Mouse (Mus musculus): ENCODE results near the gene Ranbp17.

The Ranbp17 gene

DNA sequence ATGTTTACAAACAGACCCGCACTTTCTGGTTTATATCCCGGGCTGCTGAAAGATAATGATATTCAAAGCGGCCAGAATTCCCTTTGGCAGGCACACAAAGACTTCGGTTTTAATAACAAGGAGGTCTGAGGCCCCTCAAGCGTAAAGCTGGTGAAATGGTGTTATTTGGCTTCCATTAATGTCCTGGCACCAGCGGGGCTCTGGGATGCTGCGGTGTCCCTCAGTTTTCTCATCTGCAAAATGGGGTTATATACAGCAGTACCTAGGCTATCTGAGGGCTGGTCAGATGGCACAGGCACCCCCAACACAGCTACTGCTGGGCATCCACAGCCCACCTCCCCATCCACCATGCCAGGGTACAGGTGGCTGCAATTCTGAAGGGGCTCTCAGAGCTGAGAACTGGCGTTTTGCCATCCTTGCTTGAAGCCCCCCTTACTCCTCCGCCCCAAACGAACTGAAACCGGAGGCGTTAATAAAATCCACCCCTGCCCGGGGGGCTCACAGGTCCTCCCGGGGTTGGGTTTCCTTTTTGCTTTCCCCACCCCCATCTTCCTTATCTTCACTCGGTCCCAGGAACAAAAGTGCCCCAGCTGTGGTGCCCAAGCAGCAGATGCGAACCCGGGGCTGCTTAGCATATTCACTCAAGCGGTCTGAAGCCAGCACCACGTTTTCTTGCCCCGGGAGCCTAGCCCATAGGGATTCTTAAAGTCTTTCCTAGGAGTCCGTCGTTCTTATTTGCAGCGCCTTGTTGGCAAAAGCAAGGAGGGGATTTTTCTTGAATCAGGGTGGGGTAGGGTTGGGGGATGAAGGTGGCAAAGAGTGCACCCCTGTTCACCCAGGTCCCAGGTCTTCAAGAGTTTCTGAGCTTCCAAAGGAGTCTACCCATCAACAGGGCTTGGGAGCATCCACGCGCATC lies 317.8 kb downstream of the Ranbp17 start:
- no peak for DNase-seq

- no peak for DNase-seq
Measured at GRCm38 (mm10) chr11:33195061-33195460, 318.5 kb downstream of the Ranbp17 start.

DNA sequence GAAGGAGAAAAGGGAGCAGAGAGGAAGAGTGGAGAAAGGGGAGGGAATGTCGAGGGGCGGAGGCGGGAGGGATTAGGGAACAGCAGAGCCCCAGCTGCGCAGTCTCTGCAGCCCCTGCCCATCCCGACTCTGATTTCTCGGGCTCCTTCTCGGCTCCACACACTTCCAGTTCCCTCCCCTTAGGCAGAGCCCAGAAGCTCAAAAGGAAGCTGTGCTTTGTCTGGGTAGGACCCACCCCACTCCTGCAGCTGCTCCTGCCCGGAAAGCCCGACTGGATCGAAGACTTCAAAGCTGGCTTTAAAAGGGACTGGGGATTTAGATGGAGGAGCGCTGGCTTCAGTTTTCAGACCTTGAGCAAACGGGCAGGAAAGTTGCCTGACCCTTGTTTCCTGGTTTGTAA lies 319.9 kb downstream of the Ranbp17 start:
- no peak for DNase-seq

DNA sequence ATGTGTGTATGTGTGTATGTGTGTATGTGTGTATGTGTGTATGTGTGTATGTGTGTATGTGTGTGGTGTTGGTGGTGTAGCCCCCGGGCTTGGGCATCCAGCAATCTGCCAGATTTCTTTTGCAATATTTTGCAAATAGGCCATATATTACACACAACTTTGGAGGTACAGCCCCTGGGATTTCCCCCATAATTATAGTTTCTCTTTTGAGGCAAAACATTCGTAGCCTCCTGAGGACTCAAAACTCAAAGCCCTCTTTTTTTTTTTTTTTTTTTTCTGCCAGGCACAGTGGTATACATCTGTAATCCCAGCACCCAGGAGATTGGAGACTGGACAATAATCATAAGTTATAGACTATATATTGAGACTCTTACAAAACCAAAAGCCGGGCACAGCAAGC lies 331.7 kb downstream of the Ranbp17 start:
- DNase-seq, result no peak

DNA sequence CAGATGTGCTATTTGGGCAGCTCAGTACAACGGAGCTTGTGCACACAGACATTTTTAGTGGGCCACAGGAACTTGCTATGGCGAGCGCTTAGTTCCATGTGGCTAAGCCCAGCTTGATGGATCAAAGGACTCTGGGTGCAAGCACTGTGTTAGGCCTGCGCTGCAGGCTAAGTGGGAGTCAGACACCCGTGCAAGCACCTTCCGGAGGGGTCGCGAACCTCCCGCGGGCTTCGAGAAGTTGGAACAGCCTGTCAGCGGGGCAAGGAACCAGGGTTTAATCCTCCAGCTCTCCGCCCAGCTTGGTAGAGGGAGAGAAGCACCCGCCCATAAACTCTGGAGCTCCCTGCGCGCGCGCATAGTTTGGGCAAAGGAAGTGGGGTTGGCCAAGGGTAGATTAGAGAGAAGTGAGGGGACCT lies 332.8 kb downstream of the Ranbp17 start:
- DNase-seq, result no peak

GRCm38 (mm10) chr11:33179802-33180201 lies 333.7 kb downstream of the Ranbp17 start:
- DNase-seq, result no peak

DNA sequence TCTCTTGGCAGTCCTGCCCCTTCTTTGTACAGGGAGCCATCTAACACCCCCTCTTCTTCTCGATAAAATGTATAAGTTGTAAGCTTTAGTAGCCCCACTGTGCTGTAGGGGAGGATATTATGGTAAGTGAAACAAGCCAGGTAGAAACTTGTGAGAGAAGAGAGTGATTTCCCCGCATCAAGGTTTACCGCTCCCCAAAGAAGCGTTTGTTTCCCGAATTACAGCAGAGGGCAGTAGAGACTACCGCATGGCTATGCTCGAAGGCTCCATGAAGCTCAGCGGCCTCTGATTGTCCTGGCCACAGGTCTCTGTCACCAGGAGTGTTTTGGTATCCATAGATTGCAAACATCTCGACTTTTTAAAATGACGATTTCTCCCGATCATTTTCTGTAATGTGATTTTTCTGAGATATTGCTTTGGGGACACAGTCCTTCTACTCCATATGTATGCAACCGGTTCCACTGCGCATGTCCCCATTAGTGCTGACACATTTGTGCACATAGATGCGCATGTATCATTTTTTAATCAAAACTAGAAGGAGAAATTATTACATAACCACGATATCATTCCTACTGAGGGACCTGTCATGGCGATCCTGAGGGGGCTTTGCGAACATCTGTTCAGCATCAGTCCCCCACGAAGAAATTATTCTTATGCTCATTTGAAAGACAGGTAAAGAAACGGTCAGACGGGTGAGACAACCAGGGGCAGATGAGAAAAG lies 336.9 kb downstream of the Ranbp17 start:
- DNase-seq, result peak; percentile 58 to 65

DNA sequence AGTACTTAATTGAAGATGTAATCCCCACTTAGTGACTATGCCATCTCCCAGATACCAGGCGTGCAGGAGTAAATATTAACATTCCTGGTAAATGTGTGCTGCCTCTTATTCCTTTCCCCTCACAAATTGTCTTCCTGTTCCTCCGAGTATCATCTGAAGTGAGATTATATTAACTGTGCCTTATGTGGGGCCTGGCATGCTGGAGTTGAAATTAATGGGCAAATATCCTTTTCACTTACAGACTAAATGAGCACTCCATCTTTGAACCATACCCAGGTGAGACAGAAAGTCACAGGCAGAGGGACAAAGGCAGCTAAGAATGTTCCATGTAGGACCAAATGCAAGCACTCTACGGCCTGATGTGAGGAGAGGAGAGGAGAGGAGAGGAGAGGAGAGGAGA lies 337.8 kb downstream of the Ranbp17 start:
- DNase-seq, result no peak

GRCm38 (mm10) chr11:33170489-33170888 lies 343.1 kb downstream of the Ranbp17 start:
- DNase-seq, result peak; percentile 60 to 69

DNA sequence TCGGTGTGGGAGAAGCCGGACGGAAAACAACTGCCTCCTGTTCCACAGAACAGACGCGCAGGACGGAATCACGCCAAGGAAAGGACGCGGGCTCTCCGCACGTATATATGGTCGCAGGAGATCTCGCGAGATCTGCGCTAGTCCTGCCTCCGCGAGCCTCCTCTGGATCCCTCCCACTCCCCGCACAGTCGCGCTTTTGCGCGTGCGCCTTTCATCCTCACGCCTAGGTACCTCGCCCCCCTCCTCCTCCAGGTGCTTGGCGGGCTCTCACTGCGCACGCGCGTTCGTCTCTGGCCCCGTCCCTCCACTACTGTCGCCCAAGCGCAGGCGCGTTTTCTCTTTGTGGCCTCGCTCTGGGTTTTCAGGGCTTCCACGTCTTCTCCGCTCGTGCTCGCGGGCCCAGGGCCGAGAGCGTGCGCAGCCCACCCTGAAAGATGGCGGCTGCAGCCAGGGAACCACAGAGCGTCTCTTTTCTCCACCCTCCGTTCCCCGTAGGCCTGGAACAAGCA lies 350.5 kb downstream of the Ranbp17 start, which contains the start of gene Npm1:
TSS of gene Npm1 (minus strand) at position 209 of the 509 bp plus-strand sequence.
- DNase-seq, result peak; percentile 99

DNA sequence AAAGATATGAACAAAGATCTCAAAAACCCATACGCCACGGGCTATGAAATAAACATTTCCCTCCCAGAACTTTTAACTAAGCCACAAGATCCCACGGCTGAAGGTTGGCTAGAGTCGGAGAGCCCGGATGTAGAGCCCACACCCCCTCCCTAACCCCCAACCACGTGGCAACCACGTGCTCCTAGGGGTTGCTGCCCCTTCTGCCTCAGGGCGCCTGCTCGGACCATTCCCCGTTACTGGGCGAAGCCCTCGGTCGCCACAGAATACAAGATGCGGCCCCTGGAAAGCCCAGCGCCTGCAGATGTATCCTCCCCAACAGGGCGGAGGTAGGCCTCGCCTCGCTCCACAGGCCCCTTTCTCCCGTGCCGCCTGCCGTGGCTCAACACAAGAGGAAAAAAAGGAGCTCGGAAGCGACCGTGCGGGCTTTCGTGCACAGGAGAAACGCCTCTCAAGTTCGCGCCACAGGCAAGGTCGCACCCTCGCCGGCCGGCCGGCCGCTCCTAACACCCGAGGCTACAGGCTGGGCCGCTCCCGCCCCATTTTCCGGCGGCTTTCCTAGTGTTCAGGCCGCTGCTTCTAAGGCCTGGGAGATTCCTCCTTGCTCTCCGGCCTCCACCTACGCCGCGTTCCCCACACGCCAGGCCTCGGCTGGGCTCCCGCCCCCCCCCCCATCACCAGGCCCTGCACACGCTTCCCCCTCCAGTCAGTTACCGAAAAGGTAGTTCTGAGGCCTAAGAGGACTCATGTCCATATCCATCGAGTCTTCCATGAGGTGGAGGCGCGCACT lies 351.1 kb downstream of the Ranbp17 start:
- DNase-seq, result peak; percentile 40 to 44
